23 mouse cellular contexts compared by ENCODE assay signal in the genomic region with DNA sequence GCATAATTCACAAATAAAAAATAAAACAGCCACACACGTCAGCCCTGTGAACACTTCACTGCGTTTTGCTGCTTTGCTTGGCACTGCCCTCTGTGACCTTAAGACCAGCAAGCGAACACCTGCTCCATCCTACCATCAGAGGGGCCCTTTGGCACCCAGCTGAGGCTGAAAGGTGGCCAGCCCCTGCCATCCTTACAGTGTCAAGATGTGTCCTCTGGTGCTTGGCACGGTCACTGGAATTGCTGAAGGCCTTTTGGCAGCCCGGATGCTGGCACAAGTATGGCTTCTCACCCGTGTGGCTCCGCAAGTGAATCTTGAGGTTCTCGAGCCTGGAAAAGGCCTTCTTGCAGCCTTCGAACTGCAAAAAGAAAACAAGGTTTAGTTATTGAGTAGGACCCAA.
A peak's percentile ranks its signal among the peaks of the same experiment; 100 is the strongest.
DNase-seq lines count a peak whose midpoint lies in the region; ATAC-seq and TF ChIP-seq lines count a peak whose summit lies in the region.
"Had no signal": no experiment of that assay in that cellular context is flagged by ENCODE, and none has a peak within 500 bp of the region (broad histone marks: within the 10 kb centered on the region; RNA-seq: fewer than 3 reads in every experiment).

No protein-coding gene starts in this region.

- H3K4me1 ChIP-seq in forebrain, postnatal 0 days (ENCODE audit: insufficient read depth), result peaks cover 8% of the 10 kb centered on the region; the same call in 1 of the 2 replicates
- H3K4me1 ChIP-seq in forebrain, embryonic 10.5 days, result peaks cover 16% of the 10 kb centered on the region
- H3K4me1 ChIP-seq in midbrain, postnatal 0 days (ENCODE audit: insufficient read depth, low read length), result no peaks in the 10 kb centered on the region
- H3K4me1 ChIP-seq in midbrain, embryonic 14.5 days (ENCODE audit: control insufficient read depth, insufficient read depth, low read length), result peaks cover 10% of the 10 kb centered on the region
- H3K4me1 ChIP-seq in embryonic facial prominence, embryonic 10.5 days, result peaks cover 4% of the 10 kb centered on the region; the same call in 1 of the 2 replicates
- H3K4me1 ChIP-seq: heart, embryonic 12.5 days; megakaryocyte, embryonic 14.5 days had no signal

- no peak overlapping the region for H3K4me3 ChIP-seq in forebrain, postnatal 0 days (ENCODE audit: low read depth, low read length)
- H3K4me3 ChIP-seq in forebrain, embryonic 10.5 days, result no peak overlapping the region
- H3K4me3 ChIP-seq in midbrain, postnatal 0 days (ENCODE audit: low read depth, low read length), result no peak overlapping the region
- no peak overlapping the region for H3K4me3 ChIP-seq in midbrain, embryonic 14.5 days (replicated peaks; ENCODE audit: low read depth, low read length)
- H3K4me3 ChIP-seq in embryonic facial prominence, embryonic 10.5 days, result no peak overlapping the region
- H3K4me3 ChIP-seq: forebrain, embryonic 12.5 days; heart, embryonic 12.5 days; hindbrain, embryonic 10.5 days; kidney, embryonic 15.5 days; megakaryocyte, embryonic 14.5 days had no signal

- peak overlapping the region; percentile 17; the same call in 1 of the 2 replicates for H3K27ac ChIP-seq in forebrain, postnatal 0 days (ENCODE audit: low read depth, low read length)
- no peak overlapping the region for H3K27ac ChIP-seq in forebrain, embryonic 10.5 days
- no peak overlapping the region for H3K27ac ChIP-seq in midbrain, postnatal 0 days (ENCODE audit: low read depth, low read length)
- H3K27ac ChIP-seq in midbrain, embryonic 14.5 days (replicated peaks; ENCODE audit: low read depth, low read length), result no peak overlapping the region
- no peak overlapping the region for H3K27ac ChIP-seq in embryonic facial prominence, embryonic 10.5 days (replicated peaks)
- H3K27ac ChIP-seq: forebrain, embryonic 12.5 days; hindbrain, embryonic 10.5 days; kidney, embryonic 15.5 days; liver, embryonic 14.5 days had no signal

- no peak for ATAC-seq in forebrain, postnatal 0 days
- no peak for ATAC-seq in midbrain, postnatal 0 days (ENCODE audit: low FRiP score)
- ATAC-seq in midbrain, embryonic 14.5 days (ENCODE audit: low FRiP score, low TSS enrichment), result no peak
- ATAC-seq: CD4-positive, CD25-positive, alpha-beta regulatory T cell, adult 4 months; intestine, postnatal 0 days had no signal

- no peak overlapping the region for H3K9ac ChIP-seq in forebrain, postnatal 0 days
- H3K9ac ChIP-seq in midbrain, postnatal 0 days (replicated peaks; ENCODE audit: low read length, poor library complexity, severe bottlenecking), result no peak overlapping the region
- no peak overlapping the region for H3K9ac ChIP-seq in midbrain, embryonic 14.5 days (replicated peaks; ENCODE audit: low read length)
- H3K9ac ChIP-seq: forebrain, embryonic 12.5 days; heart, embryonic 12.5 days; kidney, embryonic 15.5 days; liver, embryonic 14.5 days; lung, embryonic 14.5 days had no signal

- no peak for TF ChIP-seq CTCF in forebrain, postnatal 0 days (IDR thresholded peaks at IDR 0.05; ENCODE audit: low read depth)
- TF ChIP-seq CTCF in midbrain, postnatal 0 days (IDR thresholded peaks at IDR 0.05), result no peak

- no peaks in the 10 kb centered on the region for H3K36me3 ChIP-seq in forebrain, postnatal 0 days (ENCODE audit: insufficient read depth)
- no peaks in the 10 kb centered on the region for H3K36me3 ChIP-seq in forebrain, embryonic 10.5 days (replicated peaks)
- no peaks in the 10 kb centered on the region for H3K36me3 ChIP-seq in midbrain, postnatal 0 days (ENCODE audit: insufficient read depth, low read length)
- H3K36me3 ChIP-seq in midbrain, embryonic 14.5 days (ENCODE audit: control insufficient read depth, insufficient read depth, low read length), result no peaks in the 10 kb centered on the region
- H3K36me3 ChIP-seq in embryonic facial prominence, embryonic 10.5 days (replicated peaks), result no peaks in the 10 kb centered on the region
- H3K36me3 ChIP-seq: forebrain, embryonic 12.5 days; heart, embryonic 12.5 days; hindbrain, embryonic 10.5 days; kidney, embryonic 15.5 days had no signal

- no peak overlapping the region for H3K4me2 ChIP-seq in forebrain, postnatal 0 days (ENCODE audit: low read depth)
- H3K4me2 ChIP-seq in midbrain, postnatal 0 days (ENCODE audit: low read depth, low read length, poor library complexity, severe bottlenecking), result no peak overlapping the region
- no peak overlapping the region for H3K4me2 ChIP-seq in midbrain, embryonic 14.5 days (ENCODE audit: low read length)
- H3K4me2 ChIP-seq: forebrain, embryonic 12.5 days; heart, embryonic 12.5 days; kidney, embryonic 15.5 days; lung, embryonic 14.5 days had no signal

- H3K27me3 ChIP-seq in forebrain, postnatal 0 days (ENCODE audit: insufficient read depth, low read length), result no peaks in the 10 kb centered on the region
- H3K27me3 ChIP-seq in forebrain, embryonic 10.5 days (ENCODE audit: poor library complexity, severe bottlenecking), result peaks cover 27% of the 10 kb centered on the region
- no peaks in the 10 kb centered on the region; the same call in 1 of the 2 replicates for H3K27me3 ChIP-seq in midbrain, postnatal 0 days (ENCODE audit: insufficient read depth, low read length)
- peaks cover 17% of the 10 kb centered on the region for H3K27me3 ChIP-seq in midbrain, embryonic 14.5 days (ENCODE audit: control insufficient read depth, insufficient read depth, low read length)
- H3K27me3 ChIP-seq in embryonic facial prominence, embryonic 10.5 days (replicated peaks; ENCODE audit: low read depth, poor library complexity, severe bottlenecking), result no peaks in the 10 kb centered on the region
- H3K27me3 ChIP-seq: heart, embryonic 12.5 days; kidney, embryonic 15.5 days; megakaryocyte, embryonic 14.5 days had no signal

- no peaks in the 10 kb centered on the region for H3K9me3 ChIP-seq in forebrain, postnatal 0 days (ENCODE audit: low read length)
- H3K9me3 ChIP-seq in forebrain, embryonic 10.5 days, result peaks cover 8% of the 10 kb centered on the region; the same call in 1 of the 2 replicates
- no peaks in the 10 kb centered on the region for H3K9me3 ChIP-seq in midbrain, postnatal 0 days (ENCODE audit: low read length)
- no peaks in the 10 kb centered on the region; the same call in 1 of the 2 replicates for H3K9me3 ChIP-seq in midbrain, embryonic 14.5 days (ENCODE audit: control insufficient read depth, low read length)
- no peaks in the 10 kb centered on the region for H3K9me3 ChIP-seq in embryonic facial prominence, embryonic 10.5 days
- H3K9me3 ChIP-seq: forebrain, embryonic 12.5 days; heart, embryonic 12.5 days; hindbrain, embryonic 10.5 days; kidney, embryonic 15.5 days had no signal

- DNase-seq in forebrain, postnatal 0 days, result no peak
- DNase-seq in forebrain, embryonic 10.5 days (ENCODE audit: extremely low spot score, low spot score), result no peak
- peak; percentile 46 for DNase-seq in midbrain, postnatal 0 days (ENCODE audit: low spot score)
- DNase-seq in midbrain, embryonic 14.5 days, result no peak
- peak; percentile 29 for DNase-seq in cerebellum, adult 8-10 months
- peak; percentile 64 for DNase-seq in cerebellum, postnatal 36 days
- no peak for DNase-seq in embryonic facial prominence, embryonic 10.5 days (ENCODE audit: low spot score)
- no peak for DNase-seq in adrenal gland, postnatal 10 days
- DNase-seq: gastrocnemius, postnatal 25 days; heart, adult 18-20 months; heart, postnatal 10 days; kidney, postnatal 4 days; lung, embryonic 14.5 days; lung, postnatal 36 days; thymus, postnatal 14 days had no signal

- 59% methylated on average over 9 of the region's 9 CpGs for WGBS in forebrain, postnatal 0 days
- 91% methylated on average over 9 of the region's 9 CpGs for WGBS in forebrain, embryonic 10.5 days
- WGBS in midbrain, postnatal 0 days, result 85% methylated on average over 9 of the region's 9 CpGs
- WGBS in midbrain, embryonic 14.5 days, result 91% methylated on average over 9 of the region's 9 CpGs
- WGBS in embryonic facial prominence, embryonic 10.5 days, result 88% methylated on average over 9 of the region's 9 CpGs

Comparison
In these comparisons a context has a peak if more than half of its experiments do, and no peak if none do; other contexts are left out.
1. DNase-seq: peak in midbrain, postnatal 0 days (single experiment), cerebellum, adult 8-10 months (single experiment) and cerebellum, postnatal 36 days (2 of 2); none in forebrain, postnatal 0 days (single experiment), forebrain, embryonic 10.5 days (single experiment), midbrain, embryonic 14.5 days (single experiment), embryonic facial prominence, embryonic 10.5 days (single experiment) and adrenal gland, postnatal 10 days (single experiment).